Mouse (Mus musculus): Measurements from ENCODE around the gene Clcf1.

Gene Clcf1

GRCm38 (mm10) chr19:4190831-4191334 is 23.2 kb upstream of the Clcf1 start, which contains the start of gene Tbc1d10c:
Gene Tbc1d10c, minus strand, starts transcription at chr19:4191284.
- Histone ChIP-seq H3K36me3 (ENCODE audit: insufficient read depth, low read length) (peaks cover 31% of the 10 kb centered on the region), H3K9me3 (ENCODE audit: low read length) (no peaks in the 10 kb centered on the region), H3K4me3 (replicated peaks; ENCODE audit: low read length) (peak within 1 kb of the TSS; percentile 98), H3K4me1 (replicated peaks; ENCODE audit: low read depth, low read length) (peaks cover 82% of the 10 kb centered on the region), H3K27me3 (ENCODE audit: insufficient read depth, low read length) (no peaks in the 10 kb centered on the region)
- no peak for TF ChIP-seq NANOG (IDR thresholded peaks at IDR 0.05; ENCODE audit: borderline replicate concordance, low read length)
- TF ChIP-seq POU5F1 (IDR thresholded peaks at IDR 0.05; ENCODE audit: borderline replicate concordance, low read length), result no peak
- TF ChIP-seq CTCF (conservative IDR thresholded peaks at IDR 0.05; ENCODE audit: low read length), result no peak

GRCm38 (mm10) chr19:4191528-4192250 is 22.3 kb upstream of the Clcf1 start, which contains the start of gene Ppp1ca:
Gene Ppp1ca, plus strand, starts transcription at chr19:4192065.
- peaks cover 39% of the 10 kb centered on the region for H3K36me3 ChIP-seq (ENCODE audit: insufficient read depth, low read length)
- peaks cover 82% of the 10 kb centered on the region for H3K4me1 ChIP-seq (replicated peaks; ENCODE audit: low read depth, low read length)
- H3K27me3 ChIP-seq (ENCODE audit: insufficient read depth, low read length), result no peaks in the 10 kb centered on the region
- H3K9me3 ChIP-seq (ENCODE audit: low read length), result no peaks in the 10 kb centered on the region
- TF ChIP-seq CTCF (conservative IDR thresholded peaks at IDR 0.05; ENCODE audit: low read length) (no peak), POU5F1 (IDR thresholded peaks at IDR 0.05; ENCODE audit: borderline replicate concordance, low read length) (no peak), NANOG (IDR thresholded peaks at IDR 0.05; ENCODE audit: borderline replicate concordance, low read length) (no peak)
- H3K4me3 ChIP-seq (replicated peaks; ENCODE audit: low read length), result peak within 1 kb of the TSS; percentile 98

DNA sequence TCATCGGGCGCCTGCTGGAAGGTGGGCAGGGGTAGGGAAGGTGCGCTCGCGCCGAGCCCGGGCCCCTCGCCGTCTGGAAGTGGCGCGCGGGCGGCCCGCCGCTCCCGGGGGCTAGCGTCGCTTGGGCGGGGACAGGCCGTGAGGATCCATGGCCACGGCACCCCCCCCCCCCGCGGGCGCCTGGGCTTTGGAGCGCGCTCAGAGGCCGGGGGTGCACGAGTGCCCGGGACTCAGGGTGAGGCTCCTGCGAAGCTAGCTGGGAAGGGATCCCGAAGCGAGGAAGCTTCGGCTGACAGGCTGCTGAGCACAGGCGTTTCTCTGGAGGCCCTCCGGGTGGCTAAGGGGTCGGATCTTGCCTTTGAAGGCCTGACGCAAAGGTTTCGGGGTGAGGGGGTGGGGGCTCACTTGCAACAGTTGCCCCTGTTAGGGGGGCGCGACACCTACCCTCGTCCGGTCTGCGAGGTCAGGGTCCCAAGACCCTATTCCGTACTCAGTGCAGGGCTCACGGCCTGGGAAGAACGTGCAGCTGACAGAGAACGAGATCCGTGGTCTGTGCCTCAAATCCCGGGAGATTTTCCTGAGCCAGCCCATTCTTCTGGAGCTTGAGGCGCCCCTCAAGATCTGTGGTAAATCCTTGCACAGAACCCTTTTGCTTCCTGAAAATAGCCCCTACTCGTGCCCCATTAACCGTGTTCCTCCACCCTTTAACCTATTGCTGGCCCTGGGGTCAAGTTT is 21.6 kb upstream of the Clcf1 start:
- Histone ChIP-seq H3K9me3 (ENCODE audit: low read length) (no peaks in the 10 kb centered on the region), H3K36me3 (ENCODE audit: insufficient read depth, low read length) (peaks cover 47% of the 10 kb centered on the region), H3K27me3 (ENCODE audit: insufficient read depth, low read length) (no peaks in the 10 kb centered on the region), H3K4me3 (replicated peaks; ENCODE audit: low read length) (peak overlapping the region; percentile 98), H3K4me1 (replicated peaks; ENCODE audit: low read depth, low read length) (peaks cover 89% of the 10 kb centered on the region)
- TF ChIP-seq NANOG (IDR thresholded peaks at IDR 0.05; ENCODE audit: borderline replicate concordance, low read length) (no peak), POU5F1 (IDR thresholded peaks at IDR 0.05; ENCODE audit: borderline replicate concordance, low read length) (no peak), CTCF (conservative IDR thresholded peaks at IDR 0.05; ENCODE audit: low read length) (no peak)

GRCm38 (mm10) chr19:4193129-4193528 is 20.9 kb upstream of the Clcf1 start:
- Histone ChIP-seq H3K27me3 (ENCODE audit: insufficient read depth, low read length) (no peaks in the 10 kb centered on the region), H3K36me3 (ENCODE audit: insufficient read depth, low read length) (peaks cover 54% of the 10 kb centered on the region)
- TF ChIP-seq NANOG (IDR thresholded peaks at IDR 0.05; ENCODE audit: borderline replicate concordance, low read length) (no peak), CTCF (conservative IDR thresholded peaks at IDR 0.05; ENCODE audit: low read length) (no peak), POU5F1 (IDR thresholded peaks at IDR 0.05; ENCODE audit: borderline replicate concordance, low read length) (no peak)

DNA sequence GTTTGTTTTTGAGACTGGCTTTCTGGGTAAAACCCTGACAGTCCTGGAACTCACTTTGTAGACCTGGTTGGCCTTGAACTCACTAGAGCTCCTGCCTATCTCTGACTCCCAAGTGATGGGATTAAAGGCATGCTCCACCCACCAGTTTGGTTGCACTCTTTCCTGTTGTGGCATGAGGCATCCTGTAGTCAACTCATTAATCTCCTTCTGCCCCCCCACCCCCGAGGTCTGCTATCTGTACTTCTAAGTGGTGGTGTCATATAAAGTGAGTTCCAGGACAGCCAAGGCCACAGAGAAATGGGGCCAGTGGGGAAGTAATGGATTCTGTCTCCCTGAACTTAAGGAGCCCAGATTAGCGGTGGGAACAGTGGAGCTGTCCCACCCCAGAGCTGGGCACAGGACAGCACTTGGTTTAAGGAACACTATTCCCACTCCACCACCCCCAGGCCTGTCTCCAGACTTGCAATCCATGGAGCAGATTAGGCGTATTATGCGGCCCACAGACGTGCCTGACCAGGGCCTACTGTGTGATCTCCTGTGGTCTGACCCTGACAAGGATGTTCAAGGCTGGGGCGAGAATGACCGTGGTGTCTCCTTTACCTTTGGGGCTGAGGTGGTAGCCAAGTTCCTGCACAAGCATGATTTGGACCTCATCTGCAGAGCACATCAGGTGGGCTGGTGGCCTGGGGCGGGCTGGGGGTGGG is 19.9 kb upstream of the Clcf1 start:
- H3K4me1 ChIP-seq (replicated peaks; ENCODE audit: low read depth, low read length), result peaks cover 89% of the 10 kb centered on the region
- TF ChIP-seq CTCF (conservative IDR thresholded peaks at IDR 0.05; ENCODE audit: low read length) (no peak), POU5F1 (IDR thresholded peaks at IDR 0.05; ENCODE audit: borderline replicate concordance, low read length) (no peak), NANOG (IDR thresholded peaks at IDR 0.05; ENCODE audit: borderline replicate concordance, low read length) (no peak)
- no peaks in the 10 kb centered on the region for H3K9me3 ChIP-seq (ENCODE audit: low read length)
- peaks cover 64% of the 10 kb centered on the region for H3K36me3 ChIP-seq (ENCODE audit: insufficient read depth, low read length)
- peak overlapping the region; percentile 98 for H3K4me3 ChIP-seq (replicated peaks; ENCODE audit: low read length)
- H3K27me3 ChIP-seq (ENCODE audit: insufficient read depth, low read length), result no peaks in the 10 kb centered on the region

More at GRCm38 (mm10) chr19:4193129-4193528, 20.9 kb upstream of the Clcf1 start:
- Histone ChIP-seq H3K4me3 (replicated peaks; ENCODE audit: low read length) (peak overlapping the region; percentile 98), H3K4me1 (replicated peaks; ENCODE audit: low read depth, low read length) (peaks cover 89% of the 10 kb centered on the region), H3K9me3 (ENCODE audit: low read length) (no peaks in the 10 kb centered on the region)

- Histone ChIP-seq H3K4me1 (replicated peaks; ENCODE audit: low read depth, low read length) (peaks cover 90% of the 10 kb centered on the region), H3K27me3 (ENCODE audit: insufficient read depth, low read length) (no peaks in the 10 kb centered on the region), H3K9me3 (ENCODE audit: low read length) (no peaks in the 10 kb centered on the region), H3K4me3 (replicated peaks; ENCODE audit: low read length) (no peak overlapping the region), H3K36me3 (ENCODE audit: insufficient read depth, low read length) (peaks cover 73% of the 10 kb centered on the region)
- no peak for TF ChIP-seq NANOG (IDR thresholded peaks at IDR 0.05; ENCODE audit: borderline replicate concordance, low read length)
- no peak for TF ChIP-seq CTCF (conservative IDR thresholded peaks at IDR 0.05; ENCODE audit: low read length)
- TF ChIP-seq POU5F1 (IDR thresholded peaks at IDR 0.05; ENCODE audit: borderline replicate concordance, low read length), result no peak
These were observed 19.0 kb upstream of the Clcf1 start for GRCm38 (mm10) chr19:4194776-4195650.

GRCm38 (mm10) chr19:4196048-4196447 is 18.0 kb upstream of the Clcf1 start:
- Histone ChIP-seq H3K4me1 (replicated peaks; ENCODE audit: low read depth, low read length) (peaks cover 90% of the 10 kb centered on the region), H3K27me3 (ENCODE audit: insufficient read depth, low read length) (no peaks in the 10 kb centered on the region), H3K36me3 (ENCODE audit: insufficient read depth, low read length) (peaks cover 81% of the 10 kb centered on the region), H3K4me3 (replicated peaks; ENCODE audit: low read length) (peak overlapping the region; percentile 23; the same call in 1 of the 2 replicates), H3K9me3 (ENCODE audit: low read length) (no peaks in the 10 kb centered on the region)
- TF ChIP-seq POU5F1 (IDR thresholded peaks at IDR 0.05; ENCODE audit: borderline replicate concordance, low read length) (no peak), NANOG (IDR thresholded peaks at IDR 0.05; ENCODE audit: borderline replicate concordance, low read length) (no peak), CTCF (conservative IDR thresholded peaks at IDR 0.05; ENCODE audit: low read length) (no peak)
